Mouse (Mus musculus) embryonic facial prominence, embryonic 13.5 days (tissue): ENCODE data around the gene Krt36. TPM values are rescaled to one million over a fixed set of nuclear protein-coding genes. Genes with fewer than 3 reads are reported as not detected.

ENCODE experiments used
- ATAC-seq: fragments of 200-750 bp; cut with Nextera tagmentation; 2 replicates; pipeline ENCODE4 v1.8.0; 2017; ENCODE audit warnings: low read depth; ENCODE audit not compliant: insufficient number of reproducible peaks, insufficient read depth, low FRiP score, low TSS enrichment
- H3K27ac ChIP-seq: fragments of 300-500 bp; sonication (generic); 2 replicates; pipeline ENCODE4 v1.5.1; 2015; ENCODE audit warnings: moderate library complexity, mild to moderate bottlenecking, inconsistent platforms
- H3K27me3 ChIP-seq: fragments of 300-500 bp; sonication (generic); 2 replicates; pipeline ENCODE4 v1.6.1; 2015; ENCODE audit warnings: mild to moderate bottlenecking, inconsistent platforms
- H3K36me3 ChIP-seq: fragments of 300-500 bp; sonication (generic); 2 replicates; pipeline ENCODE4 v1.6.1; 2015; ENCODE audit warnings: mild to moderate bottlenecking, inconsistent platforms
- H3K4me1 ChIP-seq: fragments of 300-500 bp; sonication (generic); 2 replicates; pipeline ENCODE4 v1.6.1; 2015; ENCODE audit warnings: inconsistent platforms
- H3K4me2 ChIP-seq: fragments of 300-500 bp; sonication (generic); 2 replicates; pipeline ENCODE4 v1.6.1; 2015; ENCODE audit warnings: moderate library complexity, mild to moderate bottlenecking, inconsistent platforms
- H3K4me3 ChIP-seq: fragments of 300-500 bp; sonication (generic); 2 replicates; pipeline ENCODE4 v1.5.1; 2015; ENCODE audit warnings: mild to moderate bottlenecking, inconsistent platforms
- H3K9ac ChIP-seq: fragments of 300-500 bp; sonication (generic); 2 replicates; pipeline ENCODE4 v1.6.1; 2015; ENCODE audit warnings: mild to moderate bottlenecking, inconsistent platforms
- H3K9me3 ChIP-seq: fragments of 300-500 bp; sonication (generic); 2 replicates; pipeline ENCODE4 v1.6.1; 2016; ENCODE audit warnings: inconsistent platforms
- WGBS: fragments of 180-500 bp; shearing (Covaris S2); methylation state at CpG from one replicate; pipeline ENCODE4 v1.1.7; 2015; ENCODE audit warnings: mixed read lengths; 5-methylcytosine and 5-hydroxymethylcytosine counted together
- polyA plus RNA-seq: library from polyadenylated mRNA; unstranded; fragments of >200 nt; fragmentation: Nextera tagmentation; extraction: Ambion mirVana; gene quantifications from 2 replicates; pipeline ENCODE4 v1.2.1, GENCODE M21; 2015

Krt36 gene
- polyA plus RNA-seq, 1 experiment from 2014 or later: not detected

GRCm38 (mm10) chr11:100124901-100125300 is 19.5 kb upstream of the Krt36 start:
- ATAC-seq: no peak

GRCm38 (mm10) chr11:100121466-100121865 is 16.0 kb upstream of the Krt36 start, which contains the start of gene Krt13:
Krt13 (minus strand) TSS chr11:100121566.
- Histone ChIP-seq H3K27me3 (no peaks in the 10 kb centered on the region), H3K4me2 (no peak within 1 kb of the TSS), H3K9ac (no peak within 1 kb of the TSS), H3K27ac (no peak within 1 kb of the TSS), H3K9me3 (no peaks in the 10 kb centered on the region), H3K36me3 (no peaks in the 10 kb centered on the region), H3K4me1 (no peaks in the 10 kb centered on the region), H3K4me3 (no peak within 1 kb of the TSS)
- ATAC-seq: no peak
- WGBS: 75% methylated on average over 3 of the region's 3 CpGs

More at GRCm38 (mm10) chr11:100124901-100125300, 19.5 kb upstream of the Krt36 start:
- H3K27ac ChIP-seq: no peak overlapping the region
- H3K4me3 ChIP-seq: no peak overlapping the region
- no peaks in the 10 kb centered on the region for H3K36me3 ChIP-seq
- no peak overlapping the region for H3K9ac ChIP-seq
- no peaks in the 10 kb centered on the region for H3K27me3 ChIP-seq
- no peak overlapping the region for H3K4me2 ChIP-seq
- 66% methylated on average over 7 of the region's 7 CpGs for WGBS
- no peaks in the 10 kb centered on the region for H3K4me1 ChIP-seq
- H3K9me3 ChIP-seq: no peaks in the 10 kb centered on the region

- no peak overlapping the region for H3K4me2 ChIP-seq
- H3K4me1 ChIP-seq: no peaks in the 10 kb centered on the region
- H3K27ac ChIP-seq: no peak overlapping the region
- H3K4me3 ChIP-seq: no peak overlapping the region
- no peak overlapping the region for H3K9ac ChIP-seq
- no peaks in the 10 kb centered on the region for H3K36me3 ChIP-seq
- ATAC-seq: no peak
- no peaks in the 10 kb centered on the region for H3K9me3 ChIP-seq
- H3K27me3 ChIP-seq: no peaks in the 10 kb centered on the region
- 85% methylated on average over 5 of the region's 5 CpGs for WGBS
Observed at GRCm38 (mm10) chr11:100120331-100120730, 14.9 kb upstream of the Krt36 start.

GRCm38 (mm10) chr11:100113742-100114029 is 8.3 kb upstream of the Krt36 start:
- Histone ChIP-seq H3K27ac (no peak overlapping the region), H3K4me3 (no peak overlapping the region), H3K9ac (no peak overlapping the region), H3K9me3 (no peaks in the 10 kb centered on the region), H3K27me3 (no peaks in the 10 kb centered on the region), H3K36me3 (no peaks in the 10 kb centered on the region), H3K4me2 (no peak overlapping the region), H3K4me1 (no peaks in the 10 kb centered on the region)
- WGBS: 84% methylated on average over 2 of the region's 2 CpGs
- no peak for ATAC-seq

- no peaks in the 10 kb centered on the region for H3K9me3 ChIP-seq
- H3K36me3 ChIP-seq: no peaks in the 10 kb centered on the region
- no peak overlapping the region for H3K9ac ChIP-seq
- no peak overlapping the region for H3K27ac ChIP-seq
- ATAC-seq: no peak
- no peaks in the 10 kb centered on the region for H3K27me3 ChIP-seq
- WGBS: 84% methylated on average over 11 of the region's 11 CpGs
- H3K4me1 ChIP-seq: no peaks in the 10 kb centered on the region
- no peak overlapping the region for H3K4me3 ChIP-seq
- H3K4me2 ChIP-seq: no peak overlapping the region
Observed at GRCm38 (mm10) chr11:100112935-100113741, 7.7 kb upstream of the Krt36 start.

- no peak overlapping the region for H3K9ac ChIP-seq
- H3K4me3 ChIP-seq: no peak overlapping the region
- 68% methylated on average over 15 of the region's 15 CpGs for WGBS
- ATAC-seq: no peak
- 0 out of 2 replicates have a peak, but pooled peaks cover 3% of the 10 kb centered on the region for H3K27me3 ChIP-seq
- no peaks in the 10 kb centered on the region for H3K36me3 ChIP-seq
- H3K4me1 ChIP-seq: no peaks in the 10 kb centered on the region
- no peak overlapping the region for H3K4me2 ChIP-seq
- H3K9me3 ChIP-seq: no peaks in the 10 kb centered on the region
- H3K27ac ChIP-seq: no peak overlapping the region
Observed at GRCm38 (mm10) chr11:100102693-100103429, 2.6 kb downstream of the Krt36 start.

GRCm38 (mm10) chr11:100100391-100100790 is 5.0 kb downstream of the Krt36 start:
- no peaks in the 10 kb centered on the region for H3K4me1 ChIP-seq
- WGBS: 79% methylated on average over 4 of the region's 4 CpGs
- H3K9me3 ChIP-seq: no peaks in the 10 kb centered on the region
- H3K27ac ChIP-seq: no peak overlapping the region
- no peak for ATAC-seq
- H3K4me3 ChIP-seq: no peak overlapping the region
- H3K27me3 ChIP-seq: 0 out of 2 replicates have a peak, but pooled peaks cover 3% of the 10 kb centered on the region
- H3K9ac ChIP-seq: no peak overlapping the region
- no peaks in the 10 kb centered on the region for H3K36me3 ChIP-seq
- no peak overlapping the region for H3K4me2 ChIP-seq

GRCm38 (mm10) chr11:100097819-100098218 is 7.6 kb downstream of the Krt36 start:
- H3K27me3 ChIP-seq: no peaks in the 10 kb centered on the region
- no peaks in the 10 kb centered on the region for H3K9me3 ChIP-seq
- no peak overlapping the region for H3K4me2 ChIP-seq
- no peaks in the 10 kb centered on the region for H3K36me3 ChIP-seq
- 70% methylated on average over 9 of the region's 9 CpGs for WGBS
- ATAC-seq: no peak
- no peaks in the 10 kb centered on the region for H3K4me1 ChIP-seq
- no peak overlapping the region for H3K9ac ChIP-seq
- no peak overlapping the region for H3K4me3 ChIP-seq
- no peak overlapping the region for H3K27ac ChIP-seq

- H3K36me3 ChIP-seq: no peaks in the 10 kb centered on the region
- H3K4me1 ChIP-seq: no peaks in the 10 kb centered on the region
- no peaks in the 10 kb centered on the region for H3K27me3 ChIP-seq
- 84% methylated on average over 9 of the region's 9 CpGs for WGBS
- H3K9ac ChIP-seq: no peak within 1 kb of the TSS
- H3K27ac ChIP-seq: no peak within 1 kb of the TSS
- H3K4me2 ChIP-seq: no peak within 1 kb of the TSS
- H3K4me3 ChIP-seq: no peak within 1 kb of the TSS
- ATAC-seq: no peak
- no peaks in the 10 kb centered on the region for H3K9me3 ChIP-seq
Observed at GRCm38 (mm10) chr11:100096141-100096540, 9.3 kb downstream of the Krt36 start, which contains the start of gene Krt35. Krt35 (minus strand) TSS chr11:100096241.

- Histone ChIP-seq H3K9ac (no peak overlapping the region), H3K36me3 (no peaks in the 10 kb centered on the region), H3K27ac (no peak overlapping the region), H3K9me3 (0 out of 2 replicates have a peak, but pooled peaks cover 4% of the 10 kb centered on the region), H3K4me2 (no peak overlapping the region), H3K4me3 (no peak overlapping the region), H3K27me3 (no peaks in the 10 kb centered on the region), H3K4me1 (no peaks in the 10 kb centered on the region)
- no peak for ATAC-seq
- WGBS: 61% methylated on average over 7 of the region's 7 CpGs
Observed at GRCm38 (mm10) chr11:100088378-100089025, 16.9 kb downstream of the Krt36 start.

GRCm38 (mm10) chr11:100087861-100088260 is 17.6 kb downstream of the Krt36 start, which contains the start of gene Krt32:
Krt32 (minus strand) TSS chr11:100088226.
- Histone ChIP-seq H3K4me1 (no peaks in the 10 kb centered on the region), H3K36me3 (no peaks in the 10 kb centered on the region), H3K4me3 (no peak within 1 kb of the TSS), H3K9ac (no peak within 1 kb of the TSS), H3K9me3 (0 out of 2 replicates have a peak, but pooled peaks cover 4% of the 10 kb centered on the region), H3K27me3 (no peaks in the 10 kb centered on the region), H3K4me2 (no peak within 1 kb of the TSS), H3K27ac (no peak within 1 kb of the TSS)
- 92% methylated on average over 10 of the region's 10 CpGs for WGBS
- ATAC-seq: no peak
